Mouse (Mus musculus): ENCODE measurements around the gene Rps6ka5. TPM values are rescaled to one million over a fixed set of nuclear protein-coding genes. Genes with fewer than 3 reads are reported as not detected.
A peak's percentile ranks its signal among the peaks of the same experiment; 100 is the strongest.

The Rps6ka5 gene
- polyA plus RNA-seq, 1 experiment from 2014 or later = 13.7 TPM

GRCm38 (mm10) chr12:100613192-100613700 is 113.5 kb downstream of the Rps6ka5 start:
- no peak for ATAC-seq (replicated peaks)
- Histone ChIP-seq H3K9ac (replicated peaks) (no peak overlapping the region), H3K27ac (replicated peaks) (no peak overlapping the region)

GRCm38 (mm10) chr12:100609766-100610165 is 117.0 kb downstream of the Rps6ka5 start:
- 82% methylated on average over 5 of the region's 5 CpGs for WGBS
- Histone ChIP-seq H3K36me3 (no peaks in the 10 kb centered on the region), H3K9ac (replicated peaks) (no peak overlapping the region)

More at GRCm38 (mm10) chr12:100613192-100613700, 113.5 kb downstream of the Rps6ka5 start:
- Histone ChIP-seq H3K4me3 (no peak overlapping the region), H3K36me3 (no peaks in the 10 kb centered on the region), H3K9me3 (no peaks in the 10 kb centered on the region), H3K4me2 (replicated peaks) (no peak overlapping the region), H3K4me1 (0 out of 2 replicates have a peak, but pooled peaks cover 3% of the 10 kb centered on the region), H3K27me3 (no peaks in the 10 kb centered on the region)
- WGBS = 72% methylated on average over 5 of the region's 5 CpGs

GRCm38 (mm10) chr12:100609064-100609463 is 117.7 kb downstream of the Rps6ka5 start:
- H3K4me2 ChIP-seq (replicated peaks) = no peak overlapping the region
- no peaks in the 10 kb centered on the region for H3K27me3 ChIP-seq
- no peak for ATAC-seq (replicated peaks)
- no peaks in the 10 kb centered on the region for H3K4me1 ChIP-seq
- no peak overlapping the region for H3K9ac ChIP-seq (replicated peaks)
- no peaks in the 10 kb centered on the region for H3K9me3 ChIP-seq
- 86% methylated on average over 5 of the region's 5 CpGs for WGBS
- H3K4me3 ChIP-seq = no peak overlapping the region
- no peak overlapping the region for H3K27ac ChIP-seq (replicated peaks)
- H3K36me3 ChIP-seq = no peaks in the 10 kb centered on the region

More at GRCm38 (mm10) chr12:100609766-100610165, 117.0 kb downstream of the Rps6ka5 start:
- Histone ChIP-seq H3K4me3 (no peak overlapping the region), H3K9me3 (no peaks in the 10 kb centered on the region), H3K4me2 (replicated peaks) (no peak overlapping the region), H3K4me1 (no peaks in the 10 kb centered on the region), H3K27me3 (no peaks in the 10 kb centered on the region), H3K27ac (replicated peaks) (no peak overlapping the region)
- no peak for ATAC-seq (replicated peaks)

GRCm38 (mm10) chr12:100606733-100607132 is 120.0 kb downstream of the Rps6ka5 start:
- Histone ChIP-seq H3K4me1 (no peaks in the 10 kb centered on the region), H3K4me3 (no peak overlapping the region), H3K9ac (replicated peaks) (no peak overlapping the region), H3K9me3 (no peaks in the 10 kb centered on the region), H3K27me3 (no peaks in the 10 kb centered on the region), H3K4me2 (replicated peaks) (no peak overlapping the region), H3K36me3 (no peaks in the 10 kb centered on the region), H3K27ac (replicated peaks) (no peak overlapping the region)
- 88% methylated on average over 1 of the region's 1 CpGs for WGBS
- ATAC-seq (replicated peaks) = no peak

GRCm38 (mm10) chr12:100605596-100605995 is 121.2 kb downstream of the Rps6ka5 start:
- Histone ChIP-seq H3K36me3 (no peaks in the 10 kb centered on the region), H3K27me3 (no peaks in the 10 kb centered on the region), H3K4me2 (replicated peaks) (no peak overlapping the region), H3K9ac (replicated peaks) (no peak overlapping the region), H3K4me3 (no peak overlapping the region), H3K27ac (replicated peaks) (no peak overlapping the region), H3K4me1 (no peaks in the 10 kb centered on the region), H3K9me3 (no peaks in the 10 kb centered on the region)
- no peak for ATAC-seq (replicated peaks)
- 84% methylated on average over 3 of the region's 3 CpGs for WGBS

- no peaks in the 10 kb centered on the region for H3K9me3 ChIP-seq
Measured at GRCm38 (mm10) chr12:100604540-100604939, 122.2 kb downstream of the Rps6ka5 start.

GRCm38 (mm10) chr12:100594700-100595099 is 132.1 kb downstream of the Rps6ka5 start:
- ATAC-seq (replicated peaks) = no peak

More at GRCm38 (mm10) chr12:100604540-100604939, 122.2 kb downstream of the Rps6ka5 start:
- no peak overlapping the region for H3K27ac ChIP-seq (replicated peaks)
- no peak overlapping the region for H3K4me3 ChIP-seq
- no peaks in the 10 kb centered on the region for H3K36me3 ChIP-seq
- ATAC-seq (replicated peaks) = peak; percentile 76; the same call in 1 of the 2 replicates
- no peaks in the 10 kb centered on the region for H3K4me1 ChIP-seq
- 2% methylated on average over 1 of the region's 1 CpGs for WGBS
- no peak overlapping the region for H3K9ac ChIP-seq (replicated peaks)
- H3K4me2 ChIP-seq (replicated peaks) = no peak overlapping the region
- H3K27me3 ChIP-seq = no peaks in the 10 kb centered on the region

GRCm38 (mm10) chr12:100586601-100587000 is 140.2 kb downstream of the Rps6ka5 start:
- Histone ChIP-seq H3K4me3 (no peak overlapping the region), H3K4me2 (replicated peaks) (no peak overlapping the region), H3K4me1 (no peaks in the 10 kb centered on the region), H3K27ac (replicated peaks) (no peak overlapping the region), H3K9me3 (no peaks in the 10 kb centered on the region), H3K9ac (replicated peaks) (no peak overlapping the region), H3K27me3 (no peaks in the 10 kb centered on the region), H3K36me3 (no peaks in the 10 kb centered on the region)
- WGBS = 85% methylated on average over 2 of the region's 2 CpGs
- ATAC-seq (replicated peaks) = no peak

More at GRCm38 (mm10) chr12:100594700-100595099, 132.1 kb downstream of the Rps6ka5 start:
- H3K9ac ChIP-seq (replicated peaks) = no peak overlapping the region
- no peaks in the 10 kb centered on the region for H3K27me3 ChIP-seq
- no peak overlapping the region for H3K4me3 ChIP-seq
- no peaks in the 10 kb centered on the region for H3K9me3 ChIP-seq
- H3K27ac ChIP-seq (replicated peaks) = no peak overlapping the region
- H3K36me3 ChIP-seq = no peaks in the 10 kb centered on the region
- no peaks in the 10 kb centered on the region for H3K4me1 ChIP-seq
- WGBS = 91% methylated on average over 3 of the region's 3 CpGs
- H3K4me2 ChIP-seq (replicated peaks) = no peak overlapping the region

- Histone ChIP-seq H3K4me3 (no peak overlapping the region), H3K27ac (replicated peaks) (no peak overlapping the region), H3K9ac (replicated peaks) (no peak overlapping the region), H3K9me3 (no peaks in the 10 kb centered on the region), H3K36me3 (peaks cover 1% of the 10 kb centered on the region; the same call in 1 of the 2 replicates), H3K4me2 (replicated peaks) (no peak overlapping the region), H3K27me3 (no peaks in the 10 kb centered on the region), H3K4me1 (no peaks in the 10 kb centered on the region)
- WGBS = 92% methylated on average over 2 of the region's 2 CpGs
- ATAC-seq (replicated peaks) = no peak
Measured at GRCm38 (mm10) chr12:100579221-100579620, 147.6 kb downstream of the Rps6ka5 start.

- Histone ChIP-seq H3K4me1 (no peaks in the 10 kb centered on the region), H3K27ac (replicated peaks) (no peak overlapping the region), H3K4me3 (no peak overlapping the region), H3K27me3 (no peaks in the 10 kb centered on the region), H3K36me3 (peaks cover 5% of the 10 kb centered on the region; the same call in 1 of the 2 replicates), H3K9me3 (no peaks in the 10 kb centered on the region), H3K9ac (replicated peaks) (no peak overlapping the region), H3K4me2 (replicated peaks) (no peak overlapping the region)
- WGBS = 49% methylated on average over 2 of the region's 2 CpGs
- ATAC-seq (replicated peaks) = 0 out of 2 replicates have a peak, but pooled peaks have one; percentile 23
Measured at GRCm38 (mm10) chr12:100578291-100578690, 148.5 kb downstream of the Rps6ka5 start.

- Histone ChIP-seq H3K27ac (replicated peaks) (no peak overlapping the region), H3K36me3 (peaks cover 11% of the 10 kb centered on the region), H3K27me3 (no peaks in the 10 kb centered on the region), H3K4me2 (replicated peaks) (no peak overlapping the region), H3K9ac (replicated peaks) (no peak overlapping the region), H3K4me3 (no peak overlapping the region), H3K9me3 (no peaks in the 10 kb centered on the region), H3K4me1 (no peaks in the 10 kb centered on the region)
- ATAC-seq (replicated peaks) = no peak
- WGBS = 80% methylated on average over 3 of the region's 3 CpGs
Measured at GRCm38 (mm10) chr12:100575739-100576138, 151.0 kb downstream of the Rps6ka5 start.

GRCm38 (mm10) chr12:100570522-100571072 is 156.2 kb downstream of the Rps6ka5 start:
- H3K36me3 ChIP-seq = peaks cover 11% of the 10 kb centered on the region
- H3K9me3 ChIP-seq = no peaks in the 10 kb centered on the region
- no peaks in the 10 kb centered on the region for H3K27me3 ChIP-seq
- no peak overlapping the region for H3K9ac ChIP-seq (replicated peaks)
- WGBS = 84% methylated on average over 12 of the region's 12 CpGs
- H3K27ac ChIP-seq (replicated peaks) = 0 out of 2 replicates have a peak overlapping the region, but pooled peaks have one; percentile 21
- H3K4me3 ChIP-seq = no peak overlapping the region
- ATAC-seq (replicated peaks) = no peak
- H3K4me1 ChIP-seq = no peaks in the 10 kb centered on the region
- no peak overlapping the region for H3K4me2 ChIP-seq (replicated peaks)

Data from forebrain, embryonic 15.5 days (tissue).